Mouse (Mus musculus) spleen, adult 12 weeks (tissue): ENCODE data around the gene Krtap16-1.

Source experiments
- DNase-seq: peaks from one replicate; pipeline ENCODE4 v3.0.0; 2022; ENCODE audit warnings: low spot score

The Krtap16-1 gene

DNA sequence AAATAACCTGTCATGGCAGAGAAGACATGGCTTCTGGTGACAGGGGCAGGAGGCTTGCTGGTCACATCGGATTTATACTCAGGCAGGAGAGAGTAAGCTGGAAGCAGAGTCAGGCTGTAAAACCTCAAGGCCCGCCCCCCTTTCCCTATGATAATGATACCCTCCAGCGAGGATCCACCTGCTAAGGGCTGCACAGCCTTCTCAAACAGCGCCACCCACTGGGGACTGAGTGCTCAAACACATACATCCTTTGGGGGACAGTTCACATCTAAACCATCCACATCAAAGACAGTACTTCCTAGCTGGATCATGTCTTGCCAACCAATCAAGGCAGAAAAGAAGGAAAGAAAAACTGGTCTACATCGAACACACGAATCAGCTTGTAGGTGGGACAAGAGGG, 22.2 kb downstream of the Krtap16-1 start:
- no peak for DNase-seq

DNA sequence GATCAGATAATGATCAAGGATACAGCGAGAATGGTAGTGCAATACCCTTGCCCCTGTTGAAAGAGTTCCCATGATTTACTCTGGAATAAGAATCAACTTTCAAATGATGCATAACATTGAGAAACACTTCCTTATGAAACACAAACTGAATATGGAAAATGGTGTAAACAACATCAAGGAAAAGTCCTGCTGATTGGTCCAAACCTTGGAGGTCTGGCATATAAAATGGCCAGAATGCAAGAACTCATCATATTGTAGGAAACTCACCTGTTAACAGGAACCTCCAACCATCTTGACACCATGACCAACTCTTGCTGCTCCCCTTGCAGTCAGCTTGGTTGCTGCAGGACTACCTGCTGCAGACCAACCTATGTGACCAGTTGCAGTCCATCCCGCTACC, 38.2 kb downstream of the Krtap16-1 start, which contains the start of gene Krtap9-5:
Krtap9-5 (plus strand) TSS at position 301 of the 400 bp plus-strand sequence.
- no peak for DNase-seq

DNA sequence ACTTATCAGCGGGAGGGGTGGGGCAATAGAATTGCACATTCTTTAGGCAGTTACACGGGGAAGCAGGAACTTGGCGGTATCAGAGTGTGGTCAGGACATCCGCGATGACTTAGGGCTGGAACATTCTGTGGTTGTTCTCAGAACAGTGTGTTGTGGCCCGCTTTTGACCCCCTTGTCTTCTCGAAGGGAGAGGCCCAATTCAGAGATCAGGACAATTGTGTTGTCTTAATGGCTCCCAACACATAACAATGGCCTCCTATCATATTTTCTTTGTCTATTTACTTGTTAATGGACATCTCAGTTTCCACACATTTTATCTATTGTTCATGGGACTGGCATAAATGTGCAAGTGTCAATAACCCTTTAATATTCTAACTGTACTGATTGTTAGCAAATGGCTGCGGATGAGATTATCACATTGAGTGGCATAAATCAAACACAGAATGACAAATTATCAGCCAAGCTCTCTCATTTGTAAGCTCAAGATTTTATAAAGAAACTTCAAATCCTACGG, 48.6 kb downstream of the Krtap16-1 start:
- DNase-seq = no peak

DNA sequence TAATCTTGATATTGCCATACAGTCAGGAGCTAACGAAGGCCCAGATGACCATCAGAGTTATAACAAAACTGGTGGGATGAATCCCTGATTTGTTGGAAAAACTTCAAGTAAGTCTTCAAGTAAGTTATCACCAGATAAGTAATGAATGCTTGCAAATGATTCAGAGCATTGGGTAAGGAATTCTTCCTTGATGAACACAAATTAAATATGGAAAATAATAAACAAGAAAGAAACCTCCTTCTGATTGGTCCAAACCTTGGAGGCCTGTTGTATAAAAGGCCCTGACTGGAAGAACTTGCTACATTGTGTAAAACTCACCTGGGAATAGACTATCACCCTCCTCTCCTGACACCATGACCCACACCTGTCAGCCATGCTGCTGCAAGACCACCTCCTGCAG, 50.4 kb downstream of the Krtap16-1 start, which contains the start of gene Krtap31-2:
Krtap31-2 (plus strand) TSS at position 301 of the 400 bp plus-strand sequence.
- no peak for DNase-seq
